Mouse (Mus musculus): ENCODE results near the gene Spon1.

Spon1 gene

GRCm38 (mm10) chr7:113765667-113766497 lies at the start of gene Spon1:
Gene Spon1, plus strand, starts transcription at chr7:113765998.
- DNase-seq (ENCODE audit: low spot score in 2 of 2), result peak; percentile 55 to 64

GRCm38 (mm10) chr7:113721994-113722393 lies 43.8 kb upstream of the Spon1 start:
- DNase-seq (ENCODE audit: low spot score in 2 of 2), result no peak

- DNase-seq (ENCODE audit: low spot score in 2 of 2), result no peak
Observed at GRCm38 (mm10) chr7:113723905-113724304, 41.9 kb upstream of the Spon1 start.

GRCm38 (mm10) chr7:113727999-113728713 lies 37.6 kb upstream of the Spon1 start:
- DNase-seq (ENCODE audit: low spot score in 2 of 2), result no peak

GRCm38 (mm10) chr7:113728926-113729325 lies 36.9 kb upstream of the Spon1 start:
- DNase-seq (ENCODE audit: low spot score in 2 of 2), result no peak

- DNase-seq (ENCODE audit: low spot score in 2 of 2), result no peak
Observed at GRCm38 (mm10) chr7:113730406-113731247, 35.2 kb upstream of the Spon1 start.

GRCm38 (mm10) chr7:113737790-113738362 lies 27.9 kb upstream of the Spon1 start:
- no peak for DNase-seq (ENCODE audit: low spot score in 2 of 2)

GRCm38 (mm10) chr7:113739181-113739580 lies 26.6 kb upstream of the Spon1 start:
- DNase-seq (ENCODE audit: low spot score in 2 of 2), result no peak

GRCm38 (mm10) chr7:113742644-113743043 lies 23.2 kb upstream of the Spon1 start:
- DNase-seq (ENCODE audit: low spot score in 2 of 2), result no peak

- no peak for DNase-seq (ENCODE audit: low spot score in 2 of 2)
Observed at GRCm38 (mm10) chr7:113743982-113744381, 21.8 kb upstream of the Spon1 start.

GRCm38 (mm10) chr7:113756616-113757015 lies 9.2 kb upstream of the Spon1 start:
- DNase-seq (ENCODE audit: low spot score in 2 of 2), result no peak

- DNase-seq (ENCODE audit: low spot score in 2 of 2), result peak; percentile 31 to 48
Observed at GRCm38 (mm10) chr7:113759212-113759611, 6.6 kb upstream of the Spon1 start.

- no peak for DNase-seq (ENCODE audit: low spot score in 2 of 2)
Observed at GRCm38 (mm10) chr7:113765133-113765532, 665 bp upstream of the Spon1 start.

- peak in 1 of 2 experiments; percentile 27 for DNase-seq (ENCODE audit: low spot score in 2 of 2)
Observed at GRCm38 (mm10) chr7:113766498-113766941, 722 bp downstream of the Spon1 start.

- DNase-seq (ENCODE audit: low spot score in 2 of 2), result no peak
Observed at GRCm38 (mm10) chr7:113767546-113767945, 1.7 kb downstream of the Spon1 start.

GRCm38 (mm10) chr7:113768174-113768935 lies 2.6 kb downstream of the Spon1 start:
- DNase-seq (ENCODE audit: low spot score in 2 of 2), result no peak

GRCm38 (mm10) chr7:113769281-113769680 lies 3.5 kb downstream of the Spon1 start:
- no peak for DNase-seq (ENCODE audit: low spot score in 2 of 2)

GRCm38 (mm10) chr7:113772135-113772534 lies 6.3 kb downstream of the Spon1 start:
- no peak for DNase-seq (ENCODE audit: low spot score in 2 of 2)

- DNase-seq (ENCODE audit: low spot score in 2 of 2), result no peak
Observed at GRCm38 (mm10) chr7:113773436-113773835, 7.6 kb downstream of the Spon1 start.

- peak in 1 of 2 experiments; percentile 37 for DNase-seq (ENCODE audit: low spot score in 2 of 2)
Observed at GRCm38 (mm10) chr7:113774039-113774438, 8.2 kb downstream of the Spon1 start.

GRCm38 (mm10) chr7:113774906-113775305 lies 9.1 kb downstream of the Spon1 start:
- DNase-seq (ENCODE audit: low spot score in 2 of 2), result no peak

All from frontal cortex, postnatal 10 days (tissue).